Mouse (Mus musculus): ENCODE data around the gene Sept11.

GRCm38 (mm10) chr5:93183311-93183710, 90.1 kb downstream of the Sept11 start:
- no peak for TF ChIP-seq POLR2A (IDR thresholded peaks at IDR 0.05; ENCODE audit: borderline replicate concordance, extremely low read depth, low read depth, low read length)
- TF ChIP-seq CTCF (IDR thresholded peaks at IDR 0.05; ENCODE audit: insufficient read depth, low read length), result no peak
